Mouse (Mus musculus): ENCODE measurements around the gene Zfyve19.

Gene Zfyve19

GRCm38 (mm10) chr2:119208344-119209175, at the start of gene Zfyve19, which contains the start of gene Dnajc17:
TSS of gene Zfyve19 (plus strand) at chr2:119208617.
TSS of gene Dnajc17 (minus strand) at chr2:119208795.
- peak; percentile 95 for DNase-seq (ENCODE audit: low spot score)

- no peak for DNase-seq (ENCODE audit: low spot score)
Measured at GRCm38 (mm10) chr2:119161247-119161646, 47.2 kb upstream of the Zfyve19 start.

- DNase-seq (ENCODE audit: low spot score), result peak; percentile 60
Measured at GRCm38 (mm10) chr2:119163135-119163534, 45.3 kb upstream of the Zfyve19 start.

- DNase-seq (ENCODE audit: low spot score), result no peak
Measured at GRCm38 (mm10) chr2:119163999-119164398, 44.4 kb upstream of the Zfyve19 start.

- no peak for DNase-seq (ENCODE audit: low spot score)
Measured at GRCm38 (mm10) chr2:119165401-119165800, 43.0 kb upstream of the Zfyve19 start.

- DNase-seq (ENCODE audit: low spot score), result peak; percentile 31
Measured at GRCm38 (mm10) chr2:119166901-119167865, 41.2 kb upstream of the Zfyve19 start, which contains the start of gene Gchfr. TSS of gene Gchfr (plus strand) at chr2:119167773.

- no peak for DNase-seq (ENCODE audit: low spot score)
Measured at GRCm38 (mm10) chr2:119167866-119168256, 40.6 kb upstream of the Zfyve19 start.

GRCm38 (mm10) chr2:119170282-119170681, 38.1 kb upstream of the Zfyve19 start:
- DNase-seq (ENCODE audit: low spot score), result no peak

GRCm38 (mm10) chr2:119171574-119171973, 36.8 kb upstream of the Zfyve19 start:
- no peak for DNase-seq (ENCODE audit: low spot score)

- DNase-seq (ENCODE audit: low spot score), result no peak
Measured at GRCm38 (mm10) chr2:119172446-119172845, 36.0 kb upstream of the Zfyve19 start.

- peak; percentile 53 for DNase-seq (ENCODE audit: low spot score)
Measured at GRCm38 (mm10) chr2:119172862-119173576, 35.4 kb upstream of the Zfyve19 start.

GRCm38 (mm10) chr2:119173991-119174651, 34.3 kb upstream of the Zfyve19 start, which contains the start of gene Gm14137:
TSS of gene Gm14137 (plus strand) at chr2:119174509.
- no peak for DNase-seq (ENCODE audit: low spot score)

- DNase-seq (ENCODE audit: low spot score), result no peak
Measured at GRCm38 (mm10) chr2:119174866-119175265, 33.6 kb upstream of the Zfyve19 start.

GRCm38 (mm10) chr2:119175614-119176013, 32.8 kb upstream of the Zfyve19 start:
- DNase-seq (ENCODE audit: low spot score), result no peak

- no peak for DNase-seq (ENCODE audit: low spot score)
Measured at GRCm38 (mm10) chr2:119176761-119177160, 31.7 kb upstream of the Zfyve19 start.

- no peak for DNase-seq (ENCODE audit: low spot score)
Measured at GRCm38 (mm10) chr2:119177384-119177939, 31.0 kb upstream of the Zfyve19 start.

GRCm38 (mm10) chr2:119182914-119183313, 25.5 kb upstream of the Zfyve19 start:
- no peak for DNase-seq (ENCODE audit: low spot score)

- DNase-seq (ENCODE audit: low spot score), result peak; percentile 82
Measured at GRCm38 (mm10) chr2:119189029-119189710, 19.2 kb upstream of the Zfyve19 start.

- DNase-seq (ENCODE audit: low spot score), result no peak
Measured at GRCm38 (mm10) chr2:119190969-119191368, 17.4 kb upstream of the Zfyve19 start.

- no peak for DNase-seq (ENCODE audit: low spot score)
Measured at GRCm38 (mm10) chr2:119194140-119194539, 14.3 kb upstream of the Zfyve19 start.
